Mouse (Mus musculus) hindlimb bud, embryonic 11.5 days (tissue): ENCODE measurements around the gene Olfml2b.

ENCODE experiments used
- DNase-seq: peaks from one replicate; pipeline ENCODE4 v3.0.0-alpha.2; 2012; ENCODE audit warnings: low read depth, low spot score; ENCODE audit errors: extremely low spot score

The Olfml2b gene

GRCm38 (mm10) chr1:170728524-170728923, 84.2 kb downstream of the Olfml2b start:
- no peak for DNase-seq

DNA sequence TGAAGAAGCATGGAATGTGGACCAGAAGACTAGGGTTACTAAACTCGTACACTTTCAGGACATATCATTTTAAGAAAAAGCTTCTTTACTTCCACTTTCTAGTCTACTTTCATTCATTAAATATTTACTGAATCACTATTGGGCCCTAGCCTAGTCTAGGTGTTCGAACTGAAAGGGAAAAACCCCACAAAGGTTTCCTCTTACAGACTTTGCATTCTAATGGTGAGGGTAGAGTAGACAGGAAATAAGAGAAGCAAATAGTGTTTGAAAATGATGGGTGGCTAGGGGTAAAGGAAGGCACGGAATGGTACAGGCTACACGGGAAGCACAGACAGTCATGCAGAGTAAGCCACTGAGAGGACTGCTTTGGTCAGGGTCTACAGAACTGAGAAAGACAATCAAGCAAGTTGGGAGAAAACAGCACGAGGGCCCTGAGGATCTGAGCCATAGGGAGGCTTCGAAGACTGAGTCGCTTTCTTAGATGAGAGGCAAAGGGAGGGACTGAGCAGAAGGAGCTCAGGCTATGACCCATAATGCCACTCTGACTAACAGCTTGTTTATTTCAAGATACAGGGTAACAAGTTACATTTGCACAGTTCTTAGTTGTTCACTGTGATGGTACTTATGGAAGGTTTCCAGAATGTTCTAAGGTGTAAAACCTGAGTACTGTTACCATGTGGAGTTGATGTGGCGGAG, 85.1 kb downstream of the Olfml2b start:
- no peak for DNase-seq

GRCm38 (mm10) chr1:170731865-170732595, 87.7 kb downstream of the Olfml2b start:
- DNase-seq, result no peak
